Mouse (Mus musculus) left cerebral cortex, postnatal 10 days (tissue): ENCODE data around the gene Slc17a7. TPM values are rescaled to one million over a fixed set of nuclear protein-coding genes. Genes with fewer than 3 reads are reported as not detected.

Experiments used
- DNase-seq, 2 experiments: peaks; one replicate each; pipeline ENCODE4 v3.0.0; 2021 to 2022; ENCODE audit warnings: low spot score in 2 of 2, mixed read lengths in 1 of 2; ENCODE audit errors: extremely low spot score in 1 of 2
- intact Hi-C: fragments of 180-260 bp; cut with DNase I; formaldehyde crosslinking; loops from one replicate; pipeline ENCODE4 v1.15.1; 2025
- microRNA-seq: library from miRNA; unstranded; fragments of <30 nt; microRNA quantifications from one replicate; pipeline ENCODE4 v1.2.0, GENCODE M21; 2022
- total RNA-seq, 2 experiments: library from RNA; stranded (reverse); gene quantifications; 2 replicates each; pipeline ENCODE4 v1.2.3; 2021

Slc17a7 gene
- total RNA-seq, 2 experiments from 2014 or later = 1,057 to 1,070 TPM

DNA sequence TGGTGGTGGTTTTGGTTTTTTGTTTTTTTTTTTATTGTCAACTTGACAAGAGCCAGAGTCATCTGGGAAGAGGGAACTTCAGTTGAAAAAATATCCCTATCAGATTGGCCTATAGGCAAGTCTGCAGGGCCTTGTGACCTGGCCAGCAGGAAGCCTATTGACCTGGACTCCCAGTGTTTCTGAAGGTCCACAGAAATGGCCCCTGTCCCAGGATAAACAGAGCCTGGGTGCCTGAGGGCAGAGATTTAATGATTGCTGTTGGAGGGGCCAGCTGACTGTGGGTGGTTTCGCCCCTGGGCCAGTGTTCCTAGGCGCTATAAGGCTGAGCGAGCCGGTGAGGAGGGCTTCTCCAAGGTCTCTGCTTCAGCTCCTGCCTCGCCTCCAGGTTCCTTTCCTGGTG, 50.0 kb downstream of the Slc17a7 start:
- intact Hi-C loops = no loop called here
- no peak for DNase-seq

DNA sequence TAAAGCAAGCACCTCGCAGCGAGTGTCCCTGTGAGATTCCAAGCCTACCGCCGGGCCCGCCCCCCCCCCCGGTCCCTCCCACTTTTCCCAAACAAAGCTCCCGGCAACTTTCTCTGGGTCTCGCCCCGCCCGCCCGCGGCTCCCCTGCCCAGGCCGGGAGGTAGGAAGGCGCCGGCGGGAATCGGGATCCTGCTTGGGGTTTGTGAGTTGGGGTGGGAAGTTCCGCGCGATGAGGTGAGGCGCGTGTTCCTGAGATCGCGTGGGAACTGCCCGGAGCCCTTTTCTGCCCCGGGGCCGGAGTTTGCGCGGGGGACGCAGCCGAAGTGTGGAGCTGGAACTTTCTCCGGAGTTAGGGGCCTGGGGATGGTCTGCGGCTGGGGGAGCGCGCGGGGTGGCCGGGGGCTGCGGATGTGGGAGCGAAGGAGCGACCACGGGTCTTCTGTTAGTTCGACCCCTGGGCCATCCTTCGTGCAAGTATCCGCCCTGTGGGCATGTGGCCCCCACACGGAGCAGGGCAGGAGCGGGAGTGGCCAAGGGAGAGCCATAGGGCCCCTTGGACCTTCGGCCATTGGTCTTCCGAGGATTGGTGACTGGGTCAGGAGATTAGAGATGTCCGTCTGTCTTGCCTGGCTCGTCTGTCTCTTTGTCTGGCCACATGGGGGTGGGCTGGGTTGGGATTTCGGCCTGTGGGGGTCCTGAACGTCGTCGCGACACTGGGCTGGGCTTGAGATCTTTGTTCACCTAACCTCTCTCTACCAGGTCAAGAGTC, 52.1 kb downstream of the Slc17a7 start, which contains the start of gene Tead2:
Tead2 (plus strand) TSS at position 81 of the 769 bp plus-strand sequence.
- intact Hi-C loops = no loop called here
- peak in 1 of 2 experiments; percentile 72 for DNase-seq

DNA sequence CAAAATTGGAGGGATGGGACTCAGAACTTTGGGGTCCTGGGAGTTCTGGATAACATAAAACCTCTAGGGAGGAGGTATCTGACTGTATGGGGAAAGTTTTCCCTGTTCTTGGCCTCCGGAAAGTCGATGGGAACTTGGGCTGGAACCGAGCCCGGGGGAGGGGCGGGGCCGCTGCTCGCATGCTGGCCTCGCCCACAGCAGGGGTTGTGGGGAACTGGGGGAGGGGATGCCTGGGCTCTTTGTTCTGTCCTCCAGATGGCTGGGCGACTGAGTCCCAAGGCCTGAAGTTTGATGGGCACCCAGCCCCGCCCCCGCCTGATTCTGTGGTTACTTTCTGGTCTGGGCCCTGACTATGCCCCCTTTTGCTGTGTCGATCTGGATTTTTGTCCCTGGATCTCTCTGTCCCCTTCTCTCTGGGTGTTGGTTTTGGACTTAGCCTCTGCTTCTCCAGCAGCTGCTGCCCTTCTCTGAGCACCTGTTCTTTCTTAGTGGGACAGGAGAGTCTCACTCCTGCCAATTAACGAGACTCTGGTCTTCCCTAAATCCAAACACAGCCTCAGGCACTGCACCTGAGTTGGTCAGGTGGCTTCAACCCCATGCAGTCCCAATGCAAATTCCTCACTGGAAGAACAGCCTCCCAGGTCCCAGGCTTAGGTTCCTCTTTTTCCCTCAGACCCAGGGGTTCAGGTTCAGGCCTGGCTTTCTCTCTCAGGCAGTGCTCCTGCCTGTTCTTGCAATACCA, 52.9 kb downstream of the Slc17a7 start:
- peak in 1 of 2 experiments; percentile 88 for DNase-seq
- intact Hi-C loops = no loop called here

DNA sequence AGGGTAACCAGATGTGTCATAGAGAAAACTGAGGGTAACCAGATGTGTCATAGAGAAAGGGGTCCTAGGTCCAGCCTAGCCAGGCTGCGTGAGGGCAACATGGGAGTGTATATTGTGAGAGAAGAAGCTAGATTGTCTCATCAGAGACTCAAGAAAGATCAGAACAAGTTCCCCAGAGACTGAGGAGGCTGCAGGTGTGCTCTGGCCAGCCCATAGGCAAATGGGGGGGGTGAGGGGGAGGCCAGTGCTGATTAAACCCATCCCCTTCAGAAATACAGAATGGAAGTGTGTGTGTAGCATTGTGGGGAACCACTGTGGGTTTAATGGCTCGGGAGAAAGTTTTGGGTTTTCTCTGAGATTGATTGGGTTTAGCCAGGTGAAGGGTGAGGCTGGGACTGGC, 57.9 kb downstream of the Slc17a7 start:
- intact Hi-C loops = no loop called here
- DNase-seq = no peak

DNA sequence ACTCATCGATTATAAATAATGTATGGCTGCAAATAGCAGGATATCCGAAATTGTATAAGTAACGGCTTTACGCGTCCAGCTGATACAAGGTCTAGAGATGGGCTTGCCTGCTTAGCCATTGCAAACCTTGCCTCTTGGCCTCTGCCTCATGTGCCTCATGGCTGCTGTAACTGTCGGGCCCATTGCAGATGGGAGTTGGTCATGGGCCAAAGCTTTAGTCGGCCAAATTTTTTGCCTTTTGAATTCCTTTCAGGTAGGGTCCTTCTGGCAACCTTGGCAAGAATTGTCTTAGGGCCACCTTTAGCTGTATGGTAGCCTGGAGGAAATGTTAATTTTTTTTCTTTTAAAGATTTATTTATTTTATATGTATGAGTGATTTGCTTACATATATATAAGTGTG, 61.1 kb downstream of the Slc17a7 start:
- no peak for DNase-seq
- intact Hi-C loops = no loop called here

Small RNA genes lying within 50 kb of the gene (microRNA-seq; reads per million reads assigned to microRNA genes)
- gene Mir150 = 736 reads per million, percentile 74 among the genes with 10 or more reads in this experiment
- 29.0 reads per million, percentile 45 among the genes with 10 or more reads in this experiment for gene Mir5121
- 2.3 reads per million for gene Mir7055

Other genes starting within 250 kb of the Slc17a7 start
- 100 to 1,000 TPM; 356 to 358 TPM for gene Ap2a1, start 234.5 kb upstream of the Slc17a7 start, total RNA-seq
- 1 to 10 TPM; 1.0 to 1.7 TPM for gene Tsks, start 220.7 kb upstream of the Slc17a7 start, total RNA-seq
- 10 to 100 TPM; 93.4 to 95.5 TPM for gene Cpt1c, start 189.1 kb upstream of the Slc17a7 start, total RNA-seq
- 100 to 1,000 TPM; 253 to 257 TPM for gene Prmt1, start 177.4 kb upstream of the Slc17a7 start, total RNA-seq
- 10 to 100 TPM; 25.5 to 32.2 TPM for gene Irf3, start 166.3 kb upstream of the Slc17a7 start, total RNA-seq
- 1 to 10 TPM; 3.8 to 5.1 TPM for gene Bcl2l12, start 165.2 kb upstream of the Slc17a7 start, total RNA-seq
- gene Scaf1, start 147.6 kb upstream of the Slc17a7 start, total RNA-seq = 100 to 1,000 TPM; 156 to 160 TPM
- gene Rras, start 146.0 kb upstream of the Slc17a7 start, total RNA-seq = 1 to 10 TPM; 8.7 to 9.6 TPM
- 10 to 100 TPM; 67.4 to 68.0 TPM for gene Prr12, start 111.1 kb upstream of the Slc17a7 start, total RNA-seq
- gene Nosip, start 101.5 kb upstream of the Slc17a7 start, total RNA-seq = 10 to 100 TPM; 50.1 to 52.3 TPM
- 1 to 10 TPM; 5.3 to 9.0 TPM for gene Prrg2, start 101.3 kb upstream of the Slc17a7 start, total RNA-seq
- gene Rcn3, start 71.7 kb upstream of the Slc17a7 start, total RNA-seq = 1 to 10 TPM; 6.4 to 7.5 TPM
- gene Fcgrt, start 60.1 kb upstream of the Slc17a7 start, total RNA-seq = 10 to 100 TPM; 16.5 to 18.7 TPM
- gene Rps11, start 39.5 kb upstream of the Slc17a7 start, total RNA-seq = 100 to 1,000 TPM; 482 to 530 TPM
- gene Rpl13a, start 35.2 kb upstream of the Slc17a7 start, total RNA-seq = 100 to 1,000 TPM; 739 TPM
- gene Gm45713, start 27.7 kb upstream of the Slc17a7 start, total RNA-seq = not detected
- gene Flt3l, start 27.5 kb upstream of the Slc17a7 start, total RNA-seq = 1 to 10 TPM; 2.7 to 3.3 TPM
- 10 to 100 TPM; 60.0 to 66.7 TPM for gene Pih1d1, start 9.6 kb upstream of the Slc17a7 start, total RNA-seq
- gene Aldh16a1, start 9.4 kb upstream of the Slc17a7 start, total RNA-seq = 10 to 100 TPM; 13.3 to 16.7 TPM
- gene Gfy, start 15.6 kb downstream of the Slc17a7 start, total RNA-seq = under 1 TPM in 1 of 2 experiments, not detected in 1; 0.17 TPM
- not detected for gene Pth2, start 17.0 kb downstream of the Slc17a7 start, total RNA-seq
- gene Ccdc155, start 40.9 kb downstream of the Slc17a7 start, total RNA-seq = 1 to 10 TPM; 2.0 to 2.3 TPM
- 10 to 100 TPM; 16.3 to 18.7 TPM for gene Dkkl1, start 48.2 kb downstream of the Slc17a7 start, total RNA-seq
- gene Tead2, start 51.8 kb downstream of the Slc17a7 start, total RNA-seq = 1 to 10 TPM; 6.6 to 6.8 TPM
- gene Cd37, start 75.2 kb downstream of the Slc17a7 start, total RNA-seq = 1 to 10 TPM; 4.1 to 4.3 TPM
- gene Slc6a16, start 77.1 kb downstream of the Slc17a7 start, total RNA-seq = 1 to 10 TPM; 1.4 to 1.7 TPM
- gene Slc6a21, start 113.6 kb downstream of the Slc17a7 start, total RNA-seq = under 1 TPM; 0.41 to 0.60 TPM
- gene Trpm4, start 169.8 kb downstream of the Slc17a7 start, total RNA-seq = 10 to 100 TPM; 20.5 to 32.2 TPM
- 1 to 10 TPM in 1 of 2 experiments, under 1 TPM in 1; 0.99 to 1.3 TPM for gene Hrc, start 171.3 kb downstream of the Slc17a7 start, total RNA-seq
- 100 to 1,000 TPM; 142 to 147 TPM for gene Ppfia3, start 203.1 kb downstream of the Slc17a7 start, total RNA-seq
- 100 to 1,000 TPM; 176 to 192 TPM for gene Lin7b, start 206.6 kb downstream of the Slc17a7 start, total RNA-seq
- 100 to 1,000 TPM; 352 to 384 TPM for gene Snrnp70, start 231.8 kb downstream of the Slc17a7 start, total RNA-seq
- not detected for gene Kcna7, start 241.7 kb downstream of the Slc17a7 start, total RNA-seq
- gene Ntf5, start 249.7 kb downstream of the Slc17a7 start, total RNA-seq = not detected